Mouse (Mus musculus): ENCODE results near the gene Jazf1.

Gene Jazf1

GRCm38 (mm10) chr6:53067989-53068874, at the start of gene Jazf1:
Gene Jazf1, minus strand, starts transcription at chr6:53068631.
- Histone ChIP-seq H3K4me1 (replicated peaks; ENCODE audit: low read depth, low read length) (peaks cover 5% of the 10 kb centered on the region; the same call in 1 of the 2 replicates), H3K27me3 (ENCODE audit: insufficient read depth, low read length) (peaks cover 53% of the 10 kb centered on the region), H3K4me3 (replicated peaks; ENCODE audit: low read length) (peak within 1 kb of the TSS; percentile 79), H3K36me3 (ENCODE audit: insufficient read depth, low read length) (no peaks in the 10 kb centered on the region), H3K9me3 (ENCODE audit: low read length) (no peaks in the 10 kb centered on the region)
- TF ChIP-seq NANOG (IDR thresholded peaks at IDR 0.05; ENCODE audit: borderline replicate concordance, low read length): no peak
- TF ChIP-seq POU5F1 (IDR thresholded peaks at IDR 0.05; ENCODE audit: borderline replicate concordance, low read length): no peak
- no peak for TF ChIP-seq CTCF (conservative IDR thresholded peaks at IDR 0.05; ENCODE audit: low read length)

GRCm38 (mm10) chr6:53117855-53118254, 49.4 kb upstream of the Jazf1 start:
- no peak for TF ChIP-seq CTCF (conservative IDR thresholded peaks at IDR 0.05; ENCODE audit: low read length)
- TF ChIP-seq NANOG (IDR thresholded peaks at IDR 0.05; ENCODE audit: borderline replicate concordance, low read length): no peak
- no peak for TF ChIP-seq POU5F1 (IDR thresholded peaks at IDR 0.05; ENCODE audit: borderline replicate concordance, low read length)

DNA sequence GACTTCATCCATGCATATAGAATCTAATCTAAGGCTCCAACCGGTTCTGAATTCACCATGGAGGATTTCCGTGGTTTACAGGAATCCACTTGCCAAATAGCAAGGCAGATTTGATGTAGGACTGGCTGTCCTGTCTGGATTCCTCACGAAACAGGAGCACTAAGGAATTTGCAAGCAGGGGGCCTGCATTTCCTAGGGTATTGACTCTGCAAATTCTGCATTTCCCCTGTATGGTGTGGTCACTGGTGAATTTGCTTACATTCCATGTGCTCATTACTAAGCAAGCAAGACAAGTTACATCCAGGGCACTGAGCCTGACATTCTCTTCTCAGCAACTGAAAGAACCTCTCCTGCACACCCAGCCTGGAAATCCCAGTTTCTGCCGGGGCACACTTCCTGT, 18.4 kb upstream of the Jazf1 start:
- H3K36me3 ChIP-seq (ENCODE audit: insufficient read depth, low read length): no peaks in the 10 kb centered on the region
- H3K27me3 ChIP-seq (ENCODE audit: insufficient read depth, low read length): no peaks in the 10 kb centered on the region
- no peak for TF ChIP-seq NANOG (IDR thresholded peaks at IDR 0.05; ENCODE audit: borderline replicate concordance, low read length)
- no peaks in the 10 kb centered on the region for H3K4me1 ChIP-seq (replicated peaks; ENCODE audit: low read depth, low read length)
- H3K9me3 ChIP-seq (ENCODE audit: low read length): no peaks in the 10 kb centered on the region
- H3K4me3 ChIP-seq (replicated peaks; ENCODE audit: low read length): no peak overlapping the region

More at GRCm38 (mm10) chr6:53117855-53118254, 49.4 kb upstream of the Jazf1 start:
- H3K36me3 ChIP-seq (ENCODE audit: insufficient read depth, low read length): no peaks in the 10 kb centered on the region
- no peak overlapping the region for H3K4me3 ChIP-seq (replicated peaks; ENCODE audit: low read length)
- no peaks in the 10 kb centered on the region for H3K9me3 ChIP-seq (ENCODE audit: low read length)
- H3K27me3 ChIP-seq (ENCODE audit: insufficient read depth, low read length): no peaks in the 10 kb centered on the region
- no peaks in the 10 kb centered on the region for H3K4me1 ChIP-seq (replicated peaks; ENCODE audit: low read depth, low read length)

GRCm38 (mm10) chr6:53081241-53081640, 12.8 kb upstream of the Jazf1 start:
- H3K27me3 ChIP-seq (ENCODE audit: insufficient read depth, low read length): 0 out of 2 replicates have a peak, but pooled peaks cover 2% of the 10 kb centered on the region
- H3K36me3 ChIP-seq (ENCODE audit: insufficient read depth, low read length): no peaks in the 10 kb centered on the region
- no peak for TF ChIP-seq POU5F1 (IDR thresholded peaks at IDR 0.05; ENCODE audit: borderline replicate concordance, low read length)
- no peak for TF ChIP-seq NANOG (IDR thresholded peaks at IDR 0.05; ENCODE audit: borderline replicate concordance, low read length)
- TF ChIP-seq CTCF (conservative IDR thresholded peaks at IDR 0.05; ENCODE audit: low read length): no peak
- no peak overlapping the region for H3K4me3 ChIP-seq (replicated peaks; ENCODE audit: low read length)
- no peaks in the 10 kb centered on the region for H3K4me1 ChIP-seq (replicated peaks; ENCODE audit: low read depth, low read length)
- H3K9me3 ChIP-seq (ENCODE audit: low read length): no peaks in the 10 kb centered on the region

DNA sequence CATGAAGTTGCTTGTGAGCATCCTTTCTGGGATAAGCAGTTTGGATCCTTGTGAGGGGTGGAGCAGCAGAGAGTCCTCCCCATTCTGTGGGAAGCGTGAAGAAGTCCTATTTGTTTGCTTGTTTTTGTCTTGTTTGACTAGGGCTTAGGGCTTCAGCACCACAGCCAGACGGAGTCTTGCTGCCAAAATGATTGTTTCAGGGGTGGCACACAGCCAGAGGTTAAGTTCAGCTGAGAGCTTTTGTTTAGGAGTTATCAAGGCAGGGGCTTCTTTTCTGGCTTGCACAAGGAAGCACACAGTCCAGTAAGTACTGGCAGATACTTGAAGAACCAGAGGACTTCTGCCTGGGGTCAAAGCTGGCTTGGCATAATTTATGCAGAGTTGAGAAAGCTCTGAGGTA, 10.2 kb upstream of the Jazf1 start:
- Histone ChIP-seq H3K9me3 (ENCODE audit: low read length) (no peaks in the 10 kb centered on the region), H3K27me3 (ENCODE audit: insufficient read depth, low read length) (0 out of 2 replicates have a peak, but pooled peaks cover 7% of the 10 kb centered on the region), H3K36me3 (ENCODE audit: insufficient read depth, low read length) (no peaks in the 10 kb centered on the region), H3K4me1 (replicated peaks; ENCODE audit: low read depth, low read length) (no peaks in the 10 kb centered on the region), H3K4me3 (replicated peaks; ENCODE audit: low read length) (no peak overlapping the region)
- TF ChIP-seq CTCF (conservative IDR thresholded peaks at IDR 0.05; ENCODE audit: low read length) (no peak), POU5F1 (IDR thresholded peaks at IDR 0.05; ENCODE audit: borderline replicate concordance, low read length) (no peak), NANOG (IDR thresholded peaks at IDR 0.05; ENCODE audit: borderline replicate concordance, low read length) (no peak)

DNA sequence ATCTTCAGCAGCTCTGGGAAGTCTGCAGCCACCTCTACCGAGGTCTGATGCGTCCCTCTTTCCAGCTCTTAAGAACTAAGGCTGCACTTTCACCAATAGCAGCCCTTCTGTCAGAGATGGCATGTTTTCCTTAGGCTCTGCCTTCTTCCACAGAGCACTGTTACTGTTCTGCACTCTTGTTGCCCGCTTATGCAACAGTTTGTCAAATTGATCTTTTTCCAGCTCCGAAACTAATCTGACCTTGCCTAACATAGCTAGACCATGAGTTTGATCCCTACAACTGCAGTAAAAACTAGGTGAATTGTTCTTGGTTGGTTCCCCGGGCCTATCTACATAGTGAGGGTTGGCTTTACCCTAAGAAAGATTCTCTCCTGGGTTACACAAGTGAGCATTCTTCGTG, 3.3 kb upstream of the Jazf1 start:
- H3K27me3 ChIP-seq (ENCODE audit: insufficient read depth, low read length): peaks cover 48% of the 10 kb centered on the region
- peaks cover 5% of the 10 kb centered on the region; the same call in 1 of the 2 replicates for H3K4me1 ChIP-seq (replicated peaks; ENCODE audit: low read depth, low read length)
- no peaks in the 10 kb centered on the region for H3K9me3 ChIP-seq (ENCODE audit: low read length)
- TF ChIP-seq POU5F1 (IDR thresholded peaks at IDR 0.05; ENCODE audit: borderline replicate concordance, low read length): no peak
- TF ChIP-seq NANOG (IDR thresholded peaks at IDR 0.05; ENCODE audit: borderline replicate concordance, low read length): no peak
- no peak for TF ChIP-seq CTCF (conservative IDR thresholded peaks at IDR 0.05; ENCODE audit: low read length)
- no peak overlapping the region for H3K4me3 ChIP-seq (replicated peaks; ENCODE audit: low read length)
- no peaks in the 10 kb centered on the region for H3K36me3 ChIP-seq (ENCODE audit: insufficient read depth, low read length)

DNA sequence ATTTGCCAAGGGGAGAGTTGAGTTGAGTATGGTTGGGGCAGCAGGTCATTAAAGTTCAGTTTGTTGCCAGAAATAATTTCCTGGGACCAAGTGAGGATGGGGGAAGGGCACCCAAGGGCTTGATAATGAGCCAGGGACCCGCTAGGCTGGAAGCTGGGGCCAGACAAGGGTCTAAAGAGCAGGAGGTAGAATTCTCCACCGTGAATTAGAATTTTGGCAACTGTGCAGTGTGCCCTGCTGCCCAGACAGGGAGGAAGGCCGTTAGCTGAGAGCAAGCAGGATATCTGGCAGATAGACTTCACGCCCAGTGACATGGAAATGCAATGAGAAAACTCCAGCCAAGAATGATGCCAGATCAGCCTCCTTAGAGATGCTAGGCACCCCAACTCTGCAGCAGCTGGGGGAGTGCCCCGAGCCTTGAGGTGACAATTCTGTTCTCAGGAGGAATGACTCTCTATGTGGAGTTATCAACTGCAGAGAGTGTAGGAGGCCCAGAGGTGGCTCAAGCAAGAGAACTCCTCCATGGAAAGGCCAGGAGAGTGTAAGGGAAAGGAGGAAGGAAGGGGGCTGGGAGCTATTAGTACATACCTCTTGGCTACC, 1.6 kb upstream of the Jazf1 start:
- Histone ChIP-seq H3K4me1 (replicated peaks; ENCODE audit: low read depth, low read length) (peaks cover 5% of the 10 kb centered on the region; the same call in 1 of the 2 replicates), H3K9me3 (ENCODE audit: low read length) (no peaks in the 10 kb centered on the region), H3K4me3 (replicated peaks; ENCODE audit: low read length) (no peak overlapping the region), H3K27me3 (ENCODE audit: insufficient read depth, low read length) (peaks cover 56% of the 10 kb centered on the region), H3K36me3 (ENCODE audit: insufficient read depth, low read length) (no peaks in the 10 kb centered on the region)
- TF ChIP-seq POU5F1 (IDR thresholded peaks at IDR 0.05; ENCODE audit: borderline replicate concordance, low read length): no peak
- TF ChIP-seq NANOG (IDR thresholded peaks at IDR 0.05; ENCODE audit: borderline replicate concordance, low read length): no peak
- TF ChIP-seq CTCF (conservative IDR thresholded peaks at IDR 0.05; ENCODE audit: low read length): no peak

DNA sequence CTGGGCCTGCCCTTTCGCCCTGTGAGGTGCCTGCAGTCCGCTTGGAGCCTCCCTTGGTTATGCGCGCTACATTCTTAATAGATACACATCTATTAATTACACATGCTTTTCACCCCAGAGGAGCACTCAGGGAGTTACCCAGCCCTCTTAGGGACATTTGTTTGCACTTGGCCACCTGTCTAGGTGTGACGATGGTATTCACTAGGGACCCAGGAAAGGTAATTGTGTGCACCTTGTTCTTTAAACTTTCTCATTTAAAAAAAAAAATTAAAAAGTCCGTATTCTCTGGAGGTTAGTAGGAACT, 396 bp upstream of the Jazf1 start:
- no peaks in the 10 kb centered on the region for H3K36me3 ChIP-seq (ENCODE audit: insufficient read depth, low read length)
- peaks cover 52% of the 10 kb centered on the region for H3K27me3 ChIP-seq (ENCODE audit: insufficient read depth, low read length)
- no peak for TF ChIP-seq CTCF (conservative IDR thresholded peaks at IDR 0.05; ENCODE audit: low read length)
- no peak for TF ChIP-seq NANOG (IDR thresholded peaks at IDR 0.05; ENCODE audit: borderline replicate concordance, low read length)
- no peak for TF ChIP-seq POU5F1 (IDR thresholded peaks at IDR 0.05; ENCODE audit: borderline replicate concordance, low read length)
- H3K9me3 ChIP-seq (ENCODE audit: low read length): no peaks in the 10 kb centered on the region
- H3K4me3 ChIP-seq (replicated peaks; ENCODE audit: low read length): peak overlapping the region; percentile 79
- H3K4me1 ChIP-seq (replicated peaks; ENCODE audit: low read depth, low read length): peaks cover 5% of the 10 kb centered on the region; the same call in 1 of the 2 replicates
